Mouse (Mus musculus): ENCODE data around the gene Olfr284. TPM values are rescaled to one million over a fixed set of nuclear protein-coding genes. Genes with fewer than 3 reads are reported as not detected.

Olfr284 gene
- not detected in 2 replicates for polyA plus RNA-seq (2016; fragmentation: Nextera tagmentation; extraction: Ambion mirVana)

- ATAC-seq (ENCODE audit: insufficient number of reproducible peaks, low FRiP score) = no peak
- no peaks in the 10 kb centered on the region for H3K4me1 ChIP-seq (replicated peaks)
- no peak within 1 kb of the TSS for H3K27ac ChIP-seq (ENCODE audit: poor library complexity, severe bottlenecking)
- H3K4me2 ChIP-seq = no peak within 1 kb of the TSS
- H3K27me3 ChIP-seq (replicated peaks) = no peaks in the 10 kb centered on the region
- no peaks in the 10 kb centered on the region for H3K9me3 ChIP-seq (replicated peaks)
- H3K9ac ChIP-seq = no peak within 1 kb of the TSS
- WGBS = 73% methylated on average over 8 of the region's 8 CpGs
- no peaks in the 10 kb centered on the region for H3K36me3 ChIP-seq
- no peak within 1 kb of the TSS for H3K4me3 ChIP-seq
Measured at GRCm38 (mm10) chr15:98340887-98341286, at the start of gene Olfr284. Gene Olfr284, minus strand, starts transcription at chr15:98340987.

GRCm38 (mm10) chr15:98389796-98390195 is 49.0 kb upstream of the Olfr284 start:
- Histone ChIP-seq H3K4me2 (no peak overlapping the region), H3K4me3 (no peak overlapping the region), H3K27ac (ENCODE audit: poor library complexity, severe bottlenecking) (no peak overlapping the region), H3K9ac (no peak overlapping the region), H3K4me1 (replicated peaks) (no peaks in the 10 kb centered on the region), H3K36me3 (no peaks in the 10 kb centered on the region), H3K9me3 (replicated peaks) (peaks cover 6% of the 10 kb centered on the region), H3K27me3 (replicated peaks) (no peaks in the 10 kb centered on the region; the same call in 1 of the 2 replicates)
- WGBS = 28% methylated on average over 7 of the region's 7 CpGs
- no peak for ATAC-seq (ENCODE audit: insufficient number of reproducible peaks, low FRiP score)

DNA sequence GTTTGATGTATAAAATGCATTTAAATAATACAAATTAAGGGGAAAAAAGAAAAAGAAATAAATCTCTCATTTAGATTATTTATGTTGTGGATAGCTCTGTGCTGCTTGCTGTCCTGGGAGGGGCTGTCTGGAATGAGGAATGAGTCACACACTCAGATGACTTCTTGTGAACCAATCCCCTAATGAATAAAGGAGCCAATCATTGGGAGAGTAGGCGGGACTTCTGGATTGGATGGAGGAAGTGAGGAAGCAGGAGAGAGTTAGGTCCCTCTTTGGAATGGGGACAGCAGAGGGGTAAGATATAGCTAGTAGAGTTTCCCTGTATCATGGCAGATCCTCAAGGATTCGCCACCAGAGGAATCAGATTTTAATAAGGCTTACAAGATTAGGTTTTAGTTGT is 46.8 kb upstream of the Olfr284 start:
- no peak overlapping the region for H3K4me2 ChIP-seq
- no peak for ATAC-seq (ENCODE audit: insufficient number of reproducible peaks, low FRiP score)
- H3K27ac ChIP-seq (ENCODE audit: poor library complexity, severe bottlenecking) = no peak overlapping the region
- H3K36me3 ChIP-seq = no peaks in the 10 kb centered on the region
- H3K9me3 ChIP-seq (replicated peaks) = no peaks in the 10 kb centered on the region
- no peaks in the 10 kb centered on the region; the same call in 1 of the 2 replicates for H3K27me3 ChIP-seq (replicated peaks)
- H3K4me3 ChIP-seq = no peak overlapping the region
- WGBS = 73% methylated on average over 2 of the region's 2 CpGs
- H3K4me1 ChIP-seq (replicated peaks) = no peaks in the 10 kb centered on the region
- no peak overlapping the region for H3K9ac ChIP-seq

- 85% methylated on average over 6 of the region's 6 CpGs for WGBS
- Histone ChIP-seq H3K4me1 (replicated peaks) (no peaks in the 10 kb centered on the region), H3K9me3 (replicated peaks) (no peaks in the 10 kb centered on the region), H3K4me3 (no peak within 1 kb of the TSS), H3K27ac (ENCODE audit: poor library complexity, severe bottlenecking) (no peak within 1 kb of the TSS), H3K36me3 (no peaks in the 10 kb centered on the region), H3K4me2 (no peak within 1 kb of the TSS), H3K27me3 (replicated peaks) (no peaks in the 10 kb centered on the region), H3K9ac (no peak within 1 kb of the TSS)
- no peak for ATAC-seq (ENCODE audit: insufficient number of reproducible peaks, low FRiP score)
Measured at GRCm38 (mm10) chr15:98380846-98381245, 40.1 kb upstream of the Olfr284 start, which contains the start of gene Olfr283. Gene Olfr283, minus strand, starts transcription at chr15:98380946.

GRCm38 (mm10) chr15:98378209-98378608 is 37.4 kb upstream of the Olfr284 start:
- H3K36me3 ChIP-seq = no peaks in the 10 kb centered on the region
- H3K4me2 ChIP-seq = no peak overlapping the region
- no peak overlapping the region for H3K27ac ChIP-seq (ENCODE audit: poor library complexity, severe bottlenecking)
- no peaks in the 10 kb centered on the region for H3K27me3 ChIP-seq (replicated peaks)
- ATAC-seq (ENCODE audit: insufficient number of reproducible peaks, low FRiP score) = no peak
- H3K4me3 ChIP-seq = no peak overlapping the region
- 84% methylated on average over 13 of the region's 13 CpGs for WGBS
- no peak overlapping the region for H3K9ac ChIP-seq
- H3K9me3 ChIP-seq (replicated peaks) = no peaks in the 10 kb centered on the region
- no peaks in the 10 kb centered on the region for H3K4me1 ChIP-seq (replicated peaks)

DNA sequence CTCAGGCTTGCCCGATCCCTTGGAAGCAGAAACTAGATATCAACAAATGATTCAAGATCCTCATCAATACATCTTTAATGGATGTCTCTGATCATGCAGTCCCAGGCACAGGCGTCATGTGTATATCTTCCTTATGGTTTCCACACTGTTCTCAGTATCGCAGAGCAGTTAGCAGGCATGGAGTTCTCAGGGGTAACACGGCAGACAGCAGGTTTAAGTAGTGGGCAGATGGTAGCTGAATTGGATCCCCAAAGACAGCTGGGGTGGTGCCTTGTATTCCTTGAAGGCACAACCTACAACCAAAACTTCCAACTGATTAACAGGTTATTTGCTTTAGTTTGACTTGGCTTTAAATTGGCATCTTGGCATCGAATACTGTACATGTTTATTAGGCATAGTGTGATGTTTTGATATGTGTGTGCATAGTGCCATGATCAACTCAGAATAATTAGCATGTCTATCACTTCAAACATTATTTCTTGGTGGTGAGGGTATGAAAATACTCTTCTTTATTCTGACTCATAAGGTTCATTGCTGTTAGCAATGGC is 23.5 kb downstream of the Olfr284 start, which contains the start of gene Olfr285:
Gene Olfr285, minus strand, starts transcription at position 177 of the 548 bp plus-strand sequence.
- H3K9ac ChIP-seq = no peak within 1 kb of the TSS
- peaks cover 5% of the 10 kb centered on the region; the same call in 1 of the 2 replicates for H3K9me3 ChIP-seq (replicated peaks)
- no peak for ATAC-seq (ENCODE audit: insufficient number of reproducible peaks, low FRiP score)
- H3K27me3 ChIP-seq (replicated peaks) = no peaks in the 10 kb centered on the region
- no peak within 1 kb of the TSS for H3K4me3 ChIP-seq
- no peak within 1 kb of the TSS for H3K27ac ChIP-seq (ENCODE audit: poor library complexity, severe bottlenecking)
- H3K4me1 ChIP-seq (replicated peaks) = no peaks in the 10 kb centered on the region
- WGBS = 81% methylated on average over 5 of the region's 5 CpGs
- H3K4me2 ChIP-seq = no peak within 1 kb of the TSS
- H3K36me3 ChIP-seq = no peaks in the 10 kb centered on the region

GRCm38 (mm10) chr15:98315703-98316102 is 25.1 kb downstream of the Olfr284 start:
- Histone ChIP-seq H3K4me3 (no peak overlapping the region), H3K9me3 (replicated peaks) (no peaks in the 10 kb centered on the region), H3K4me1 (replicated peaks) (no peaks in the 10 kb centered on the region), H3K36me3 (no peaks in the 10 kb centered on the region), H3K4me2 (no peak overlapping the region), H3K27me3 (replicated peaks) (no peaks in the 10 kb centered on the region), H3K9ac (no peak overlapping the region), H3K27ac (ENCODE audit: poor library complexity, severe bottlenecking) (no peak overlapping the region)
- 49% methylated on average over 6 of the region's 6 CpGs for WGBS
- no peak for ATAC-seq (ENCODE audit: insufficient number of reproducible peaks, low FRiP score)

DNA sequence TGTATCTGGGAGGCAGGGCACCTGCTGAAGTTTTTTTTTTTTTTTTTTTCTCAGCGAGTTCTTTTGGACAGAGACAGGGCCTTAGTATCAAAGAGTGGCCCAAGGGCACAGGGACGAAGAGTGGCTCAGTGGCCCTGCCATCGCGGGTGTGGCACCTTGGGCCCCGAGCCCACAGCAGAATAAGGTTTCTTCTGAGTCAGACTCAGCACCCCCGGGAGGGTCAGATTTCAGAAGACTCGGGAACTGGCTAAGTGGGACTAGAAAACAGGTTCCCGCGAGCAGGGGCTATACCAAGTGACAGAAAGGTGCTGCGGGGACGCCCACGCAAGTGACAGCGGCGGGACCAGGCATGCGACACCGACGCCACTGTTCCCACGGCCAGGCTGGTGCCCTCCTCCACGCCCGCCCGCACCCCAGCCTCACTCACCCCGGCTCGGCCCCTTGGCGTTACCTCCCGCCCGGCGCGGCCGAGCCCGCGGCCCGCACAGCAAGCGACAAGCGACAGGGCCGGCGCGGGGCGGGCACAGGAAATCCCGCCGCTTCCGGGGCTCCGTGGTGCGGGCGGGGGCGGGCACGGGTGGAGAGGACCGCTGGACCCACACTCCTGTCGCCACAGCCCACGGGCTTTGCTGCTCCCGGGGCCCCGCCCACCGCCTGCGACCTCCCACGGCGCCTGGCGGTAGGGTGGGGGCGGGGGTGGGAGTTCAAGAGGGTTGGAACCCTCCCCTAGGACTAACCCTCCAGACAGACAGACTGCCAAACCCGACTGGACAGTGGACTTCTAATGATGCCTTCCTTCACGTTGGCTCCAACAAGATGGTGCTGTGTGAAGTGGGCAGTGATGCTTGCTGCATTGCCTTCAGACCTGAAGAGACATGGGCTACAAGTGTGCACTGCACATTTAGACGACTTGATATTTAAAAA is 44.9 kb downstream of the Olfr284 start, which contains the start of gene Zfp641:
Gene Zfp641, minus strand, starts transcription at position 534 of the 924 bp plus-strand sequence.
- 3% methylated on average over 59 of the region's 60 CpGs for WGBS
- H3K4me2 ChIP-seq = peak within 1 kb of the TSS; percentile 85
- H3K9ac ChIP-seq = peak within 1 kb of the TSS; percentile 80
- peak within 1 kb of the TSS; percentile 75 for H3K4me3 ChIP-seq
- H3K27ac ChIP-seq (ENCODE audit: poor library complexity, severe bottlenecking) = no peak within 1 kb of the TSS
- ATAC-seq (ENCODE audit: insufficient number of reproducible peaks, low FRiP score) = peak; percentile 42; the same call in 1 of the 2 replicates
- H3K27me3 ChIP-seq (replicated peaks) = 0 out of 2 replicates have a peak, but pooled peaks cover 12% of the 10 kb centered on the region
- H3K36me3 ChIP-seq = no peaks in the 10 kb centered on the region
- H3K9me3 ChIP-seq (replicated peaks) = no peaks in the 10 kb centered on the region
- H3K4me1 ChIP-seq (replicated peaks) = no peaks in the 10 kb centered on the region

DNA sequence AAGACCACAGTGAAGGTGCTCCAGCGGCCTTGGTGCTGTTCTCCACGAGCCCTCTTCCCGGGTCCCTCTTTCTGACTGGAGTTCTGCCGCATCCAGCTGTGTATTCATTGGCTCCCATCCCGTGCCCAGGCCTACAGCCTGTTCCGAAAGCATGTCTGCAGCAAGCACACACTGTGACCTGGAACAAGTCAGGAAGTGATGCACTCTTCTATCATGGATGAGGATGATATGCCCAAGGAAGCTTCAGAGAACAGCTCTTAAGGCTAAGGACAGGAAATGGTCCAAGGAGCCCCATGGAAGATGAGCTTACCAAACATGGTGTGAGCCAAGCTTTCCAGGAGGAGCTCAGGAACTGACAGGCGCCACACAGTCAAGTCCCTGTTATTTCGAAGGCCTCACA is 47.1 kb downstream of the Olfr284 start:
- Histone ChIP-seq H3K4me2 (no peak overlapping the region), H3K27ac (ENCODE audit: poor library complexity, severe bottlenecking) (no peak overlapping the region), H3K36me3 (no peaks in the 10 kb centered on the region; the same call in 1 of the 2 replicates), H3K27me3 (replicated peaks) (peaks cover 14% of the 10 kb centered on the region), H3K9ac (no peak overlapping the region), H3K4me1 (replicated peaks) (no peaks in the 10 kb centered on the region), H3K4me3 (no peak overlapping the region), H3K9me3 (replicated peaks) (no peaks in the 10 kb centered on the region)
- ATAC-seq (ENCODE audit: insufficient number of reproducible peaks, low FRiP score) = no peak
- 75% methylated on average over 8 of the region's 8 CpGs for WGBS

All from heart, embryonic 12.5 days (tissue).